Mouse (Mus musculus): ENCODE data around the gene Ets1.

Ets1 gene

GRCm38 (mm10) chr9:32778866-32779265 is 142.8 kb downstream of the Ets1 start:
- DNase-seq: no peak

GRCm38 (mm10) chr9:32782391-32783092 is 146.5 kb downstream of the Ets1 start:
- peak; percentile 41 for DNase-seq

- DNase-seq: no peak
These were observed 151.1 kb downstream of the Ets1 start for GRCm38 (mm10) chr9:32787091-32787490.

DNA sequence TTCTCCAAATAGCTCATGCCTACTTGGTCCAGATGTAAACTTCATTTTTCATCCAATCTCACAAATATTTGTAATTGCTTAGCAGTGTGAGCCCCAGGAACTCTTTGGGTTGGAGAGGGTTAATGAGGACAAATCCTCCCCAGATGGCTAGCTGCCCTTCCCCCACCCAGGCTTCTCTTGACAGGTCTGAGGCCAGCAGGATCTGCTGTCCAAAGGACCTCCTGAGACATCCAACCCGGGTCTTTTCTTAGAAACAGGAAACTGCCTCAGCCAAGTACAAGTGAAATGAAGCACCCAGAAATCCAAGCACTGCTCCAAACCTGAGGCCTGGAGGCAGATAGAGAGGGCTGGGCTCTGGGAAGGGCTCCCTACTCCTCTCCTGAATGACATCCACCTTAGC is 151.6 kb downstream of the Ets1 start:
- peak; percentile 62 for DNase-seq

GRCm38 (mm10) chr9:32789306-32789705 is 153.3 kb downstream of the Ets1 start:
- DNase-seq: peak; percentile 44

GRCm38 (mm10) chr9:32791699-32792098 is 155.7 kb downstream of the Ets1 start:
- no peak for DNase-seq

- DNase-seq: no peak
These were observed 162.2 kb downstream of the Ets1 start for GRCm38 (mm10) chr9:32798171-32798570.

GRCm38 (mm10) chr9:32806106-32806505 is 170.1 kb downstream of the Ets1 start:
- no peak for DNase-seq

Measured in kidney, adult 9 months (tissue).